Mouse (Mus musculus): Measurements from ENCODE around the gene Glra2.
"Not testable (repeated sequence)": the region's sequence is repeated elsewhere in the genome, so short reads cannot be mapped to it uniquely, and the experiment has no call there.

Gene Glra2

DNA sequence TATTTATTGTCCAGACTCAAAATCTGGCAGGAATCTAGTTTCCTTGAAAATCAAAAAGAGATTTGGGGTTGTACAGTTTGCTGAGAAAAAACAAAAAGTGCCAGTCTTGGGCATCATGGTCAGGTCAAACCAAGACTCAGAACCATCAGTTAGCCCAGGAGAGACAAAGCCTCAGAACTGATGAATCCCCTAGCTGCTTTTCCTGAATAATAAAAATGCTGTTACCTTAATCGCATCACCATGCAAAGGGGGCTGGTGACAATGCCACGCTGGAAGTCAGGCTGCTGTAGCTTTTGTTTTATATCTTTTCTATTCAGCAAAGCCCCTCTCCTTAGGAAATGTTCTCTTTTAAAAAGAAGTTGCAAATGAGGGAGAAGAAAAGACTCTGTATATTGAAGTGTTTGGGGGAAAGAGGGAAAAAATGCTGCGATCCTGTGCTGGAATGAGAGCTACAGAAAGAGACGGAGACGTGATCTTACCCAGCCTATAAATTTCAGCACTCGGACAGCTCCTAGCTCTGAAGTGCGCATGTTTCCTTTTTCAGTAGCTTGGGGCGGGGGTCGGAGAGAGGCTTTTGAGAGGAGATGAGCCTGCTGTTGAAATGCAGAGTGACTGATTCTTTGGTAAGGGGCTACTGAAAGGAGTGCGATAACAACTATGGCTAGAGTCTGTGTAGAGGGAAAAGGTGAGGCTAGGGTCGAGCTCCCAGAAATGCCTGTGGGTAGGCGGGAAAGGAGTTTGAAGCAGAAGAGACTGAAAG, at the start of gene Glra2:
Gene Glra2, minus strand, starts transcription at position 455 of the 760 bp plus-strand sequence.
- DNase-seq (ENCODE audit: low spot score in 2 of 2): no peak

DNA sequence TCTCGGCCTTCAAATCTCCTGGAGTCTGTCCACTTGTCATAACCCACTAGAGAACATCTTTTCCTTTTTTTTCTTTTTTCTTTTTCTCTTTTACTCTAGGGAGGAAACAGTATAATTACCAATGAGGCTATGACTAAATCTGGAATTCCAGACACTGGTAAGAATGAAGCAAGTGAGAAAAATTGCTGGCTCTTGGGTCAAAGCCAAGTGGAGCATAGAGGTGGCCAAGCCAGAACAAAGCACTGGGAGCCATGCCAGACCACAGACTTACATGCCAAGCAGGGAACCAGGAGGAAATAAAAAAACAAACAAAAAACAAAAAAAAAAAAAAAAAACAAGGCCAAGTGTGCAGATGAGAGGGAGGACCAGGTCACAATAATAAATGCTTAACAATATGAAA, 35.6 kb upstream of the Glra2 start:
- DNase-seq (ENCODE audit: low spot score in 2 of 2): no peak

DNA sequence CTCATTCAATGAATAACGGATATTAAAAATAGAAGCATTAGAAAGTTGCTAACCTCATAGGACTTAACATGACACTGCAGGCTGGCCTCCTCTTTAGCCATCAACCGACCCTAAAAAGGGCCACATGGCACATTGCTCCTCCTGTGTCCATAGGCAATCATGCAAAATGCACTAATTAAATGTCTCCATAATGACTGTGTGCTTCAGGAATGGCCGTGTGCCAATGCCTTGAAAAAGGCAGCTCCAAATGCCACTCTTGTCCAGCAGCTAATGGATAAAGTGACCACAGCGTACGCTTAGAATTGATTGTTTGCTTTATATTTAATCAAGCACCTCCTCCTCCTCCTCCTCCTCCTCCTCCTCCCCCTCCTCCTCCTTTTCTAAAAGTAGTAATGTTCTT, 17.4 kb upstream of the Glra2 start:
- no peak for DNase-seq (ENCODE audit: low spot score in 2 of 2)

DNA sequence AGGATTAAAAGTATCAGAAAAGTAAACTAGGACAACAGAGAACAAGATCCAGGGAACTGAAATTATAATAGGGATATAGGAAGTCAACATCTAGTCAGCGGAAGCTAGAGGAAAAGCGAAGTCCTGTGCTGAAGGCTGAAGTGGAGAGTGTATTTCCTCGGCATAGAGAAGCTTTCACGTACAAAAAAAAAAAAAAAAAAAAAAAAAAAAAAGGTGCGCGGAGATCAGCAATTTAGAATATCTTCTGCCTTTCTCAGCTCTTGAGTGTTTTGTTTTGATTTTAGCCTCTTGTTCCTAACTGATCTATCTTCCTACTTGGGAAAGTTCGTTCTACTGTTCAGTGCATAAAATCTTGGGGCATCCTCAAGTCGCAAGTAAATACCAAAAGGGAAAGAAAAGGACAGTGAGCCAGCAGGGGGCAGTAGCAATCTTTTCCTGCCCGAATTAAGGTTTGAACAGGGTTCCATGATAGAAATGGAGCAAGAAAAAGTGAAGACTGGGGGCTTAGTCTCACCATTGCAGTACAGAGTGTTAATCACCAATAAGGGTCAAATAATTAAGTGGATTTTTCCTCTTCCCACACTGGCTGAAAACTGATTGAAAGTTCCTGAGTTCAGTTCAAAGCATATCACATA, 623 bp upstream of the Glra2 start:
- no peak for DNase-seq (ENCODE audit: low spot score in 2 of 2)

DNA sequence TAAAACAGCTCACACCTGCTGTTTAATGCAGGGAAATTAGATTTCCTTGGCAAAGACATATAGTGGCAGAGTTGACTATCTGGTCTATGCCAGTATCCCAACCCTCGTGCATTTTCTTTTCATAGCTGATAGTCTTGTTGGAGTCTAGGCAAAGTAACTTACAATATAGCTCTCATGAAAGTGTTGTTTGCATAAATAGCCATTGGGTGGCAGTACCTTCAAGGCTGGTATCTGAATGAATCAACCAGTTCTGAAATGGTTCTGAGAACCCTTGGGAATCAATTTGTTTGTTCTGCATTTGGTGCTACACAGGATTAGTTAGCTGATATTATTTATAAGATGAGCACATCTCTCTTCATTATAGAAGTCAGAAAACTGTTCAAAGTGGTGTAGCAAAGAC, 133.6 kb downstream of the Glra2 start:
- no peak for DNase-seq (ENCODE audit: low spot score in 2 of 2)

DNA sequence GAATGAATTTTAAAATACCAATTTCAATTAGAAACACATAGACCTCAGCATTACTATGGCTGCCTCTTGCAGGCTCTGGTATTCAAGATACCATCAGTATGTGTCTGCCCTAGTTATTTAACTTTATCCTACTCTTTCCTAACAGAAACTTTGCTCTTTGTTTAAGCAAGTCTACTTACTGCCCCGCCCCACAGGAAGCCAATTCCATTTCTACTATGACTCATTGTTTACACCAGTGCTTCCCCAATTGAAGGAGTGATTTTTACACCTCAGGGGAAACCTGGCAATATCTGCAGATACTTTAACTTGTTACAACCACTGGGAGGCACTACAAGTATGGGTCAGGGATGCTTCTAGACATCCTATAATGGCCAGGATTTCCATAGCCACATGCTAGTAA, 136.0 kb downstream of the Glra2 start:
- DNase-seq (ENCODE audit: low spot score in 2 of 2): no peak

DNA sequence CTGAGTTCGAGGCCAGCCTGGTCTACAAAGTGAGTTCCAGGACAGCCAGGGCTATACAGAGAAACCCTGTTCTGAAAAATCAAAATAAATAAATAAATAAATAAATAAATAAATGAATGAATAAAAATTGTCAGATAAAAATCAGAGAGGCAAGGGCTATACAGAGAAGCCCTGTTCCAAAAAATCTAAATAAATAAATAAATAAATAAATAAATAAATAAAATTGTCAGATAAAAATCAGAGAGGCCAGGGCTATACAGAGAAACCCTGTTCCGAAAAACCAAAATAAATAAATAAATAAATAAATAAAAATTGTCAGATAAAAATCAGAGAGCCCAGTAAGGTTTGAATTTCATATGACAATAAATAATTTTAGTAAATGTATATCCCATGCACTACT, 144.2 kb downstream of the Glra2 start:
- DNase-seq (ENCODE audit: low spot score in 2 of 2): not testable (repeated sequence)

DNA sequence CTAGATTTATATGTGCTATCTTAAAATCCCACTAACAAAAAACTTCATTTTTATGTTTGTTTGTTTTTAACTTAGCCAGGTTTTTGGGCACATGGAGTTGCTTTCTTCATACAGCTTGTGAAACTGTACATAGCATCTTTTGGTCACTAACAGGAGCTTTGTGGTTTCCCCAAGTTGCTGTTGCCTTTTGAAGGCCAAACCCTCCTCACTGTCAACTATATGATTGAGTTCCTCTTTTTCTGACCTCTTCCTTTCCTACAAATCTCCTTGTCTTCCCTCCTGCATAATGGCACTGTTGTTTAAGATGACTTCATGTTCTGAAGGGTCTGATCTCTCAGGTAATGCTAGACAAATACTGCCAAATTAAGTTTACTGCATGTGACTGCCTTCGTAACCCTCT, 170.6 kb downstream of the Glra2 start:
- DNase-seq (ENCODE audit: low spot score in 2 of 2): no peak

DNA sequence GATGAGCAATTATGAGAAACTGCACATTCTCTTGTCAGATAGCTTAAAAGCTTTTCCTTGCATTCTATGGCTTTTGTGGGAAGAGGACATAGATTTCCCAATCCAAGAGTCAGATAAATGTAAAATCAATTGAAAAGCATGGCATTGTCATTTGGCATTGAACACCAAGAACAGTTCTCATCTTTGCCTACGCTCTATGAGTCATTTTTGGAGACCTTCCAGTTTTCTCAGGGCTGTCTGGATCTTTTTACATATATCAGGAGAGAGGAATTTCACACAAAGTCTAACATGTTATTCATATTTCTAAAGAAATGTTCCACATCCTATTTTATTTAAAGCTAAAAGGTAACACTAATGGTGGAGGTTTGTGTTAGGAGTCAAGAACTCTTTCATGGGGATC, 223.0 kb downstream of the Glra2 start:
- DNase-seq (ENCODE audit: low spot score in 2 of 2): no peak
